Comparison of ENCODE assay signal across 8 mouse cellular contexts in genomic region chr8:85431281-85432167, GRCm38 (mm10). TPM values are rescaled to one million over a fixed set of nuclear protein-coding genes. Genes with fewer than 3 reads are reported as not detected.
A peak's percentile ranks its signal among the peaks of the same experiment; 100 is the strongest.
DNase-seq lines count a peak whose midpoint lies in the region; ATAC-seq lines count a peak whose summit lies in the region.

No protein-coding gene starts in this region.

- no peaks in the 10 kb centered on the region for H3K36me3 ChIP-seq in lung, embryonic 16.5 days (ENCODE audit: control insufficient read depth, insufficient read depth, low read length)
- H3K36me3 ChIP-seq in hindbrain, embryonic 15.5 days, result no peaks in the 10 kb centered on the region
- H3K36me3 ChIP-seq in midbrain, embryonic 15.5 days (replicated peaks), result no peaks in the 10 kb centered on the region

- H3K4me1 ChIP-seq in lung, embryonic 16.5 days (replicated peaks; ENCODE audit: control insufficient read depth, insufficient read depth, low read length), result peaks cover 24% of the 10 kb centered on the region
- peaks cover 38% of the 10 kb centered on the region for H3K4me1 ChIP-seq in hindbrain, embryonic 15.5 days (replicated peaks)
- H3K4me1 ChIP-seq in midbrain, embryonic 15.5 days, result peaks cover 41% of the 10 kb centered on the region

- no peak for DNase-seq in lung, postnatal 14 days
- peak; percentile 74 for DNase-seq in embryo, embryonic 10.5 days (ENCODE audit: low spot score)
- no peak for DNase-seq in left cerebral cortex, postnatal 4 days
- DNase-seq in ovary, adult 18-20 months (ENCODE audit: low spot score), result no peak
- DNase-seq in kidney, postnatal 14 days, result no peak

- no peak for ATAC-seq in lung, embryonic 16.5 days (ENCODE audit: low read depth)
- no peak for ATAC-seq in hindbrain, embryonic 15.5 days (ENCODE audit: low FRiP score, low read depth)
- ATAC-seq in midbrain, embryonic 15.5 days (replicated peaks), result no peak

- H3K27ac ChIP-seq in lung, embryonic 16.5 days (ENCODE audit: low read length), result peak overlapping the region; percentile 95
- peak overlapping the region; percentile 90; the same call in 1 of the 2 replicates for H3K27ac ChIP-seq in hindbrain, embryonic 15.5 days (replicated peaks)
- peak overlapping the region; percentile 83; the same call in 1 of the 2 replicates for H3K27ac ChIP-seq in midbrain, embryonic 15.5 days

- H3K9ac ChIP-seq in lung, embryonic 16.5 days (ENCODE audit: low read length), result peak overlapping the region; percentile 95
- peak overlapping the region; percentile 71 for H3K9ac ChIP-seq in hindbrain, embryonic 15.5 days
- peak overlapping the region; percentile 58; the same call in 1 of the 2 replicates for H3K9ac ChIP-seq in midbrain, embryonic 15.5 days

- H3K9me3 ChIP-seq in lung, embryonic 16.5 days (ENCODE audit: control insufficient read depth, low read length), result no peaks in the 10 kb centered on the region
- H3K9me3 ChIP-seq in hindbrain, embryonic 15.5 days, result no peaks in the 10 kb centered on the region
- no peaks in the 10 kb centered on the region for H3K9me3 ChIP-seq in midbrain, embryonic 15.5 days

- H3K27me3 ChIP-seq in lung, embryonic 16.5 days (ENCODE audit: control insufficient read depth, insufficient read depth, low read depth, low read length), result no peaks in the 10 kb centered on the region
- H3K27me3 ChIP-seq in hindbrain, embryonic 15.5 days, result no peaks in the 10 kb centered on the region
- no peaks in the 10 kb centered on the region for H3K27me3 ChIP-seq in midbrain, embryonic 15.5 days (replicated peaks)

- intact Hi-C loops in left cerebral cortex, postnatal 4 days (cut with DNase I), result no loop called here

- H3K4me3 ChIP-seq in lung, embryonic 16.5 days (ENCODE audit: low read length), result peak overlapping the region; percentile 83
- H3K4me3 ChIP-seq in hindbrain, embryonic 15.5 days, result peak overlapping the region; percentile 77
- H3K4me3 ChIP-seq in midbrain, embryonic 15.5 days, result peak overlapping the region; percentile 79

- 7% methylated on average over 10 of the region's 10 CpGs for WGBS in lung, embryonic 16.5 days
- 14% methylated on average over 10 of the region's 10 CpGs for WGBS in hindbrain, embryonic 15.5 days
- 15% methylated on average over 10 of the region's 10 CpGs for WGBS in midbrain, embryonic 15.5 days

- H3K4me2 ChIP-seq in lung, embryonic 16.5 days (ENCODE audit: low read depth, low read length), result peak overlapping the region; percentile 58
- peak overlapping the region; percentile 55 for H3K4me2 ChIP-seq in hindbrain, embryonic 15.5 days
- peak overlapping the region; percentile 56 for H3K4me2 ChIP-seq in midbrain, embryonic 15.5 days

RNA-seq across cellular contexts. Expression of gene 4921524J17Rik, which starts 1.1 kb away (rescaled TPM):
- polyA plus RNA-seq in lung, embryonic 16.5 days (2015; fragmentation: Nextera tagmentation; extraction: Ambion mirVana), result 38.2 and 44.6 TPM in 2 replicates
- 36.8 and 38.1 TPM in 2 replicates for polyA plus RNA-seq in hindbrain, embryonic 15.5 days (2015; fragmentation: Nextera tagmentation; extraction: Ambion mirVana)
- 36.5 and 38.6 TPM in 2 replicates for polyA plus RNA-seq in midbrain, embryonic 15.5 days (2015; fragmentation: Nextera tagmentation; extraction: Ambion mirVana)
- total RNA-seq in left cerebral cortex, postnatal 4 days (2021), result 10 to 100 TPM; 20.0 to 23.3 TPM

RNA-seq across cellular contexts. Expression of gene Mylk3, which starts 45.4 kb away (rescaled TPM):
- polyA plus RNA-seq in lung, embryonic 16.5 days (2015; fragmentation: Nextera tagmentation; extraction: Ambion mirVana), result 5.8 and 6.1 TPM in 2 replicates
- 0.28 and 0.47 TPM in 2 replicates for polyA plus RNA-seq in hindbrain, embryonic 15.5 days (2015; fragmentation: Nextera tagmentation; extraction: Ambion mirVana)
- polyA plus RNA-seq in midbrain, embryonic 15.5 days (2015; fragmentation: Nextera tagmentation; extraction: Ambion mirVana), result 0.34 and 0.52 TPM in 2 replicates
- total RNA-seq in left cerebral cortex, postnatal 4 days (2021), result under 1 TPM; 0.12 to 0.20 TPM
